Mouse (Mus musculus) thymus, postnatal 0 days (tissue): ENCODE results near the gene Dhcr24. TPM values are rescaled to one million over a fixed set of nuclear protein-coding genes. Genes with fewer than 3 reads are reported as not detected.

Source experiments
- polyA plus RNA-seq: library from polyadenylated mRNA; unstranded; fragments of >200 nt; fragmentation: Nextera tagmentation; extraction: Ambion mirVana; gene quantifications from 2 replicates; pipeline ENCODE4 v1.2.1, GENCODE M21; 2015

The Dhcr24 gene
- polyA plus RNA-seq, 1 experiment from 2014 or later, result 7.2 TPM

Other genes starting within 250 kb of the Dhcr24 start
- 10.9 and 15.3 TPM in 2 replicates for gene Usp24, start 244.8 kb upstream of the Dhcr24 start, polyA plus RNA-seq
- gene Pcsk9, start 96.7 kb upstream of the Dhcr24 start, polyA plus RNA-seq, result 0.68 and 1.1 TPM in 2 replicates
- gene Bsnd, start 68.8 kb upstream of the Dhcr24 start, polyA plus RNA-seq, result 0.08 and 0.16 TPM in 2 replicates
- gene Lexm, start 56.2 kb downstream of the Dhcr24 start, polyA plus RNA-seq, result 0.15 TPM in 1 of 2 replicates, not detected in the other
- 0.17 and 0.43 TPM in 2 replicates for gene Ttc22, start 61.4 kb downstream of the Dhcr24 start, polyA plus RNA-seq
- 12.7 and 13.9 TPM in 2 replicates for gene Pars2, start 90.0 kb downstream of the Dhcr24 start, polyA plus RNA-seq
- gene Ttc4, start 117.9 kb downstream of the Dhcr24 start, polyA plus RNA-seq, result 61.4 TPM in 2 replicates
- gene Mroh7, start 169.9 kb downstream of the Dhcr24 start, polyA plus RNA-seq, result not detected in 2 replicates
- 0.21 and 0.22 TPM in 2 replicates for gene Fam151a, start 172.9 kb downstream of the Dhcr24 start, polyA plus RNA-seq
- 0.78 and 0.88 TPM in 2 replicates for gene Acot11, start 244.0 kb downstream of the Dhcr24 start, polyA plus RNA-seq